Mouse (Mus musculus) G1E-ER4 (cell line): ENCODE measurements around the gene Ccm2. TPM values are rescaled to one million over a fixed set of nuclear protein-coding genes. Genes with fewer than 3 reads are reported as not detected.

Experiments
- GATA1 ChIP-seq: IDR thresholded peaks from one replicate; pipeline ENCODE4 v1.8.0; 2012; ENCODE audit warnings: low read length, inconsistent platforms
- polyA plus RNA-seq: library from polyadenylated mRNA; stranded (reverse); fragments of >175 nt; gene quantifications from 2 replicates; pipeline ENCODE4 v1.2.3, GENCODE M21; 2012

The Ccm2 gene
- 39.4 and 44.2 TPM in 2 replicates for polyA plus RNA-seq

GRCm38 (mm10) chr11:6546205-6547013 is at the start of gene Ccm2:
Gene Ccm2 (plus strand): TSS chr11:6546887.
- no peak for TF ChIP-seq GATA1

GRCm38 (mm10) chr11:6497311-6497948 is 49.3 kb upstream of the Ccm2 start:
- TF ChIP-seq GATA1, result no peak

GRCm38 (mm10) chr11:6502506-6502905 is 44.2 kb upstream of the Ccm2 start:
- TF ChIP-seq GATA1, result no peak

- no peak for TF ChIP-seq GATA1
Observed at GRCm38 (mm10) chr11:6504226-6504625, 42.5 kb upstream of the Ccm2 start.

GRCm38 (mm10) chr11:6504689-6505088 is 42.0 kb upstream of the Ccm2 start:
- no peak for TF ChIP-seq GATA1

GRCm38 (mm10) chr11:6506516-6506915 is 40.2 kb upstream of the Ccm2 start:
- TF ChIP-seq GATA1, result no peak

- TF ChIP-seq GATA1, result no peak
Observed at GRCm38 (mm10) chr11:6508269-6508876, 38.3 kb upstream of the Ccm2 start.

GRCm38 (mm10) chr11:6514837-6515236 is 31.9 kb upstream of the Ccm2 start:
- no peak for TF ChIP-seq GATA1

- TF ChIP-seq GATA1, result no peak
Observed at GRCm38 (mm10) chr11:6519491-6520033, 27.1 kb upstream of the Ccm2 start.

- no peak for TF ChIP-seq GATA1
Observed at GRCm38 (mm10) chr11:6520507-6521173, 26.0 kb upstream of the Ccm2 start, which contains the start of gene Myo1g. Gene Myo1g (minus strand): TSS chr11:6520965.

- TF ChIP-seq GATA1, result no peak
Observed at GRCm38 (mm10) chr11:6522782-6523525, 23.7 kb upstream of the Ccm2 start.

- TF ChIP-seq GATA1, result no peak
Observed at GRCm38 (mm10) chr11:6523662-6524088, 23.0 kb upstream of the Ccm2 start.

GRCm38 (mm10) chr11:6524165-6524879 is 22.4 kb upstream of the Ccm2 start:
- TF ChIP-seq GATA1, result no peak

- TF ChIP-seq GATA1, result no peak
Observed at GRCm38 (mm10) chr11:6524880-6525238, 21.8 kb upstream of the Ccm2 start.
